Mouse (Mus musculus) olfactory bulb, adult 2 months (tissue): ENCODE data around the gene Gsdme.

Experiments used
- CTCF ChIP-seq: fragments of 200-500 bp; IDR thresholded peaks from 2 replicates; pipeline ENCODE4 v1.5.1; 2012; ENCODE audit warnings: low read depth, mild to moderate bottlenecking, low read length, moderate library complexity; ENCODE audit not compliant: insufficient read depth
- POLR2A ChIP-seq: fragments of 200-500 bp; IDR thresholded peaks from 2 replicates; pipeline ENCODE4 v1.6.1; 2012; ENCODE audit warnings: mild to moderate bottlenecking, low read depth, low read length, moderate library complexity; ENCODE audit not compliant: insufficient read depth

DNA sequence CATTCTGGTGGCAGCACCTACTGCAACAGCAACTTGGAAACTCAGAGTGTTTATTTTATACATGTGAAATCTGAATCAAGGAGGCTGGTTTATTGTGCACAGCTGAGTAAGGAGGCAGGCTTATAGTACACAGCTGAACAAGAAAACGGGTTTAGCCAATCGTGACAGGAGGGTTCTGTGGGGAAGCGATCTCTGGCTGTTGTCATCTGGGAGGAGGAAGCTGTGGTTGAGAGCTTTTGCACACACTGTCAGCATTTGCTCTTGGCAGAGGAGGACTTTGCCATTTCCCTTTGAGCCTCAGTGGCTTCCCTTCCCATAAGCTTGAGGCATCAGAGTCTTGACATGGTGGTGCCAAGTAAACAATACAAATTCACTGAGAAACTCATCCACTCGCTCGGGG is 11.0 kb downstream of the Gsdme start:
- TF ChIP-seq CTCF, result no peak
- no peak for TF ChIP-seq POLR2A
